Mouse (Mus musculus) liver, postnatal 0 days (tissue): ENCODE results near the gene Miga1.
"Not testable (repeated sequence)": the region's sequence is repeated elsewhere in the genome, so short reads cannot be mapped to it uniquely, and the experiment has no call there.

Experiments
- CTCF ChIP-seq: sonication (generic); IDR thresholded peaks from 2 replicates; pipeline ENCODE4 v1.5.1; 2016; ENCODE audit warnings: antibody characterized with exemption, low read depth
- EP300 ChIP-seq: IDR thresholded peaks from 2 replicates; pipeline ENCODE4 v1.6.1; 2016; ENCODE audit warnings: antibody characterized with exemption, low read depth, mild to moderate bottlenecking

DNA sequence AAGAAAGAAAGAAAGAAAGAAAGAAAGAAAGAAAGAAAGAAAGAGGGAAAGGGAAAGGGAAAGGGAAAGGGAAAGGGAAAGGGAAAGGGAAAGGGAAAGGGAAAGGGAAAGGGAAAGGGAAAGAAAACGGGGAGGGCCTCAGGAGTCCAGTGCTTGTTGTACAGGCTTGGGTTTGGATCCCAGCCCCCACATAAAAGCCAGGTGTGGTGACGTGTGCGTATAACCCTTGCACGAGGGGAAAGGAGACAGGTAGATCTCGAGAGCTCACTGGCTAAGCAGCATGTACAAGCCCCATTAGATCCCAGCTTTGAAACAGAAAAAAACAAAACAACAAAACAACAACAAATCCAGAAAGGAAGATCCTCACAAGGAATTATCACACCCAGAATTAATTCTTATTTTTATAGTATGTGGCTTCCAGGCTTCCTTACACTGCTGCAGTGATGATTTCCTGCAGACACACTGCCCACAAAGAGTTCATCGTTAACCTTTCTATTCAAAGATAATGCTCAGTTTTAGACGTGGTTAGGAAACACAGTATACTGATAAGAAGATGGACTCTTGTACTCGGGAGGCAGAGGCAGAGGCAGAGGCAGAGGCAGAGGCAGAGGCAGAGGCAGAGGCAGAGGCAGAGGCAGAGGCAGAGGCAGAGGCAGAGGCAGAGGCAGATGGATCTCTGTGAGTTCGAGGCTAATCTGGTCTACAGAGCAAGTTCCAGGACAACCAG lies 23.6 kb downstream of the Miga1 start:
- TF ChIP-seq EP300, CTCF: not testable (repeated sequence)
